Mouse (Mus musculus): Measurements from ENCODE around the gene Rpl27.

GRCm38 (mm10) chr11:101420148-101420547 lies 21.9 kb upstream of the Rpl27 start:
- TF ChIP-seq CTCF (IDR thresholded peaks at IDR 0.05; ENCODE audit: control insufficient read depth, insufficient read depth, insufficient replicate concordance, low read depth, low read length) (no peak), POLR2A (IDR thresholded peaks at IDR 0.05; ENCODE audit: control insufficient read depth, low read depth, low read length) (no peak)

Data from testis, adult 2 months (tissue).